10 mouse cellular contexts compared by ENCODE assay signal in the genomic region with DNA sequence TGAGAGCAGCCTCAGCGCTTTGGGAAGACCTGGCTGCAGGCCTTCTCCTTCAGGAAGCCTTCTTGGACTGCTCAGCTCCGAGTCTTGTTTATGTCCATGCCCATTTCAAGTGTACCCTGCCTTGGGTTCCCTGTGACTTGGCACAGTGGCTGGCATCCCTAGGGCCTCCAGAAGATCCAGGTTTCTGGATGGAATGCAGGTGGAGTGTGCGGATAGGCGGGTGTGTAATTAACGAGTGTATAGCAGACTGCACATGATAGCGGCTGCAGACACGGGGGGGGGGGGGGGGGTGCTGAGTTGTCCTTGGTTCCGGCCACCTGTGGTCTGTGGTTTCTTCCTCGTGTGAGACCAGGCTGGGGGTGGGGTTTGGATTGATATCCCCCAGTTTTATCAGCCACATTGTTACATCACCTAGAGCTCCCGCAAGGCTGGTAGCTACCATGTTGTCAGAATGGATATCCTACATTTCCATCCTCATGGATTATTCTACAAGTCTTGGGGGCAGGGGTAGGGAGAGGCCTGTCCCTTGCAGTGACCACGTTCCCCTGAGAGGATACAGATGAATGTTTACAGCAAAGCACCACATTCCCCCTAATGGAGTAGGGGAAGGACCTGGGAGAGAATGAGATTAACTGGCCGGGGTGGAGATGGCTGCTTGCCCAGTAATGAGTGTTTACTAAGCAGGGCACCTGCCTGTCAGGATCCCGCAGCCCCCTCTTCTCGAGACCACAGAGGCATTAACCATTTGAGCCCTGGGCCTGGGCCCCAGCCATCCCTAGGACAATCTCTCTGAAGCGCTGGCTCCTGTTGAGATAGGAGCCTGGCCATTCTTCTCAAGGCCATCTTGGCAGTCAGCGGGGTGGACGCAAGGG. TPM values are rescaled to one million over a fixed set of nuclear protein-coding genes. Genes with fewer than 3 reads are reported as not detected.
DNase-seq lines count a peak whose midpoint lies in the region; ATAC-seq and TF ChIP-seq lines count a peak whose summit lies in the region.
"Had no signal": no experiment of that assay in that cellular context is flagged by ENCODE, and none has a peak within 500 bp of the region (broad histone marks: within the 10 kb centered on the region; RNA-seq: fewer than 3 reads in every experiment).

No protein-coding gene starts in this region.

- ATAC-seq in megakaryocyte, adult 5-6 weeks (ENCODE audit: poor library complexity, severe bottlenecking): 0 out of 2 replicates have a peak, but pooled peaks have one; percentile 33
- no peak for ATAC-seq in liver, postnatal 0 days

- no peak for TF ChIP-seq CTCF in heart, adult 2 months (IDR thresholded peaks at IDR 0.05)
- TF ChIP-seq CTCF in liver, postnatal 0 days (IDR thresholded peaks at IDR 0.05; ENCODE audit: low read depth): no peak

- no peaks in the 10 kb centered on the region for H3K79me2 ChIP-seq in heart, adult 2 months (replicated peaks; ENCODE audit: control insufficient read depth, insufficient read depth, low read length)

- WGBS in heart, adult 2 months: 41% methylated on average over 17 of the region's 17 CpGs
- 46% methylated on average over 17 of the region's 17 CpGs for WGBS in liver, postnatal 0 days (ENCODE audit: insufficient replicate concordance)

- peak overlapping the region; percentile 45 for H3K27ac ChIP-seq in heart, adult 2 months
- H3K27ac ChIP-seq in liver, postnatal 0 days (ENCODE audit: low read depth): no peak overlapping the region
- H3K27ac ChIP-seq: embryonic facial prominence, embryonic 12.5 days had no signal

- no peak overlapping the region for H3K4me3 ChIP-seq in heart, adult 2 months
- H3K4me3 ChIP-seq in liver, postnatal 0 days (ENCODE audit: low read depth, low read length): no peak overlapping the region
- H3K4me3 ChIP-seq: embryonic facial prominence, embryonic 12.5 days had no signal

- no peaks in the 10 kb centered on the region for H3K36me3 ChIP-seq in heart, adult 2 months (ENCODE audit: control insufficient read depth, insufficient read depth, low read length)
- no peaks in the 10 kb centered on the region for H3K36me3 ChIP-seq in liver, postnatal 0 days (replicated peaks; ENCODE audit: insufficient read depth, low read length)
- H3K36me3 ChIP-seq: embryonic facial prominence, embryonic 12.5 days had no signal

- intact Hi-C loops in heart, adult 2 months (cut with DNase I): no loop called here
- intact Hi-C loops in heart, postnatal 10 days (cut with DNase I): no loop called here

- H3K9ac ChIP-seq in heart, adult 2 months (ENCODE audit: low read depth, low read length): no peak overlapping the region
- H3K9ac ChIP-seq in liver, postnatal 0 days (replicated peaks): no peak overlapping the region
- H3K9ac ChIP-seq: embryonic facial prominence, embryonic 12.5 days had no signal

- H3K27me3 ChIP-seq in heart, adult 2 months (ENCODE audit: control insufficient read depth, insufficient read depth, low read length): no peaks in the 10 kb centered on the region
- no peaks in the 10 kb centered on the region for H3K27me3 ChIP-seq in liver, postnatal 0 days (ENCODE audit: insufficient read depth, low read length)
- H3K27me3 ChIP-seq: embryonic facial prominence, embryonic 12.5 days had no signal

- TF ChIP-seq POLR2A in heart, adult 2 months (IDR thresholded peaks at IDR 0.05; ENCODE audit: insufficient read depth, low read depth, low read length): no peak

- no peak for DNase-seq in heart, adult 2 months
- no peak for DNase-seq in heart, adult 8-10 months (ENCODE audit: low spot score)
- DNase-seq in Muller cell, postnatal 12 days (ENCODE audit: inconsistent ontology term): peak; percentile 71
- DNase-seq in heart, postnatal 10 days: peak; percentile 67 to 77
- no peak for DNase-seq in thymus, adult 18-20 months
- DNase-seq in frontal cortex, postnatal 36 days (ENCODE audit: low spot score in 2 of 2): no peak
- no peak for DNase-seq in liver, postnatal 0 days

- TF ChIP-seq EP300 in heart, adult 2 months (IDR thresholded peaks at IDR 0.05; ENCODE audit: insufficient read depth, low read depth, low read length): no peak
- TF ChIP-seq EP300 in liver, postnatal 0 days (IDR thresholded peaks at IDR 0.05; ENCODE audit: low read depth): no peak

- H3K9me3 ChIP-seq in liver, postnatal 0 days (ENCODE audit: low read length): no peaks in the 10 kb centered on the region
- H3K9me3 ChIP-seq: embryonic facial prominence, embryonic 12.5 days had no signal

- H3K4me1 ChIP-seq in heart, adult 2 months (ENCODE audit: control insufficient read depth, insufficient read depth, low read length): no peaks in the 10 kb centered on the region
- H3K4me1 ChIP-seq in liver, postnatal 0 days (ENCODE audit: insufficient read depth): no peaks in the 10 kb centered on the region
- H3K4me1 ChIP-seq: embryonic facial prominence, embryonic 12.5 days had no signal

- H3K4me2 ChIP-seq in liver, postnatal 0 days (ENCODE audit: low read depth, low read length): no peak overlapping the region
- H3K4me2 ChIP-seq: embryonic facial prominence, embryonic 12.5 days had no signal

RNA-seq across cellular contexts. Expression of gene Myh14, which starts 15.1 kb away (rescaled TPM):
- total RNA-seq in heart, adult 2 months (2021): 10 to 100 TPM; 79.4 to 96.6 TPM
- polyA plus RNA-seq in heart, adult 2 months (2012; rRNA removed): 23.1 and 24.8 TPM in 2 replicates
- 100 to 1,000 TPM in 1 of 4 experiments, 10 to 100 TPM in 3; 88.0 to 111 (median 88.2) TPM for total RNA-seq in heart, adult 8-10 months (2022)
- 10 to 100 TPM; 37.0 to 46.2 TPM for total RNA-seq in heart, postnatal 10 days (2021)
- not detected in 2 replicates for total RNA-seq in megakaryocyte, adult 5-6 weeks (2015)
- total RNA-seq in megakaryocyte, adult 5-6 weeks (2017): not detected in 2 replicates
- polyA plus RNA-seq in liver, postnatal 0 days (2015; fragmentation: Nextera tagmentation; extraction: Ambion mirVana): 1.5 and 2.1 TPM in 2 replicates

RNA-seq across cellular contexts. Expression of gene Izumo2, which starts 22.8 kb away (rescaled TPM):
- not detected for total RNA-seq in heart, adult 2 months (2021)
- polyA plus RNA-seq in heart, adult 2 months (2012; rRNA removed): not detected in 2 replicates
- not detected for total RNA-seq in heart, adult 8-10 months (2022)
- not detected for total RNA-seq in heart, postnatal 10 days (2021)
- total RNA-seq in megakaryocyte, adult 5-6 weeks (2015): not detected in 2 replicates
- total RNA-seq in megakaryocyte, adult 5-6 weeks (2017): not detected in 2 replicates
- polyA plus RNA-seq in liver, postnatal 0 days (2015; fragmentation: Nextera tagmentation; extraction: Ambion mirVana): not detected in 2 replicates
- polyA plus RNA-seq: embryonic facial prominence, embryonic 12.5 days; small intestine, adult 2 months had no signal

Comparison
In these comparisons a context has a peak if more than half of its experiments do, and no peak if none do; other contexts are left out.
1. DNase-seq: peak in Muller cell, postnatal 12 days (single experiment) and heart, postnatal 10 days (2 of 2); none in heart, adult 2 months (0 of 2), heart, adult 8-10 months (single experiment), thymus, adult 18-20 months (0 of 2), frontal cortex, postnatal 36 days (0 of 2) and liver, postnatal 0 days (single experiment).
2. RNA of gene Myh14, which starts 15.1 kb away (total RNA-seq): 79.4 to 96.6 TPM in heart, adult 2 months, 88.0 to 111 TPM in heart, adult 8-10 months and 37.0 to 46.2 TPM in heart, postnatal 10 days; not detected in megakaryocyte, adult 5-6 weeks; every median in the first group is over 10 times any median in the second.